23 mouse cellular contexts compared by ENCODE assay signal in genomic region chr9:113263636-113264035, GRCm38 (mm10).
DNase-seq lines count a peak whose midpoint lies in the region; ATAC-seq and TF ChIP-seq lines count a peak whose summit lies in the region.
"Had no signal": no experiment of that assay in that cellular context is flagged by ENCODE, and none has a peak within 500 bp of the region (broad histone marks: within the 10 kb centered on the region; RNA-seq: fewer than 3 reads in every experiment).

No protein-coding gene starts in this region.

- 90% methylated on average over 6 of the region's 6 CpGs for WGBS in midbrain, postnatal 0 days
- 75% methylated on average over 6 of the region's 6 CpGs for WGBS in intestine, embryonic 15.5 days

- TF ChIP-seq CTCF in midbrain, postnatal 0 days (IDR thresholded peaks at IDR 0.05): no peak

- 0 out of 2 replicates have a peak, but pooled peaks cover 3% of the 10 kb centered on the region for H3K9me3 ChIP-seq in midbrain, postnatal 0 days (ENCODE audit: low read length)
- H3K9me3 ChIP-seq in intestine, embryonic 15.5 days: no peaks in the 10 kb centered on the region
- H3K9me3 ChIP-seq: limb, embryonic 13.5 days; liver, embryonic 15.5 days had no signal

- no peaks in the 10 kb centered on the region for H3K4me1 ChIP-seq in midbrain, postnatal 0 days (ENCODE audit: insufficient read depth, low read length)
- no peaks in the 10 kb centered on the region for H3K4me1 ChIP-seq in intestine, embryonic 15.5 days (replicated peaks)
- H3K4me1 ChIP-seq: embryonic facial prominence, embryonic 13.5 days; heart, embryonic 13.5 days; limb, embryonic 13.5 days; liver, embryonic 15.5 days; megakaryocyte, embryonic 14.5 days had no signal

- intact Hi-C loops in left cerebral cortex, postnatal 25 days (cut with DNase I): loop anchor here (1.0 to 5.0 kb wide), 6 partner anchors 15 to 369 kb away; no protein-coding TSS in a partner anchor

- no peak overlapping the region for H3K4me2 ChIP-seq in midbrain, postnatal 0 days (ENCODE audit: low read depth, low read length, poor library complexity, severe bottlenecking)
- H3K4me2 ChIP-seq in intestine, embryonic 15.5 days (replicated peaks): no peak overlapping the region
- H3K4me2 ChIP-seq: embryonic facial prominence, embryonic 13.5 days; heart, embryonic 13.5 days; limb, embryonic 13.5 days; liver, embryonic 15.5 days had no signal

- H3K27me3 ChIP-seq in midbrain, postnatal 0 days (ENCODE audit: insufficient read depth, low read length): no peaks in the 10 kb centered on the region
- H3K27me3 ChIP-seq in intestine, embryonic 15.5 days (replicated peaks): no peaks in the 10 kb centered on the region
- H3K27me3 ChIP-seq: embryonic facial prominence, embryonic 13.5 days; heart, embryonic 13.5 days; limb, embryonic 13.5 days; liver, embryonic 15.5 days; megakaryocyte, embryonic 14.5 days had no signal

- no peak overlapping the region for H3K9ac ChIP-seq in midbrain, postnatal 0 days (replicated peaks; ENCODE audit: low read length, poor library complexity, severe bottlenecking)
- H3K9ac ChIP-seq in intestine, embryonic 15.5 days: no peak overlapping the region
- H3K9ac ChIP-seq: embryonic facial prominence, embryonic 13.5 days; heart, embryonic 13.5 days; limb, embryonic 13.5 days; liver, embryonic 15.5 days had no signal

- H3K36me3 ChIP-seq in midbrain, postnatal 0 days (ENCODE audit: insufficient read depth, low read length): no peaks in the 10 kb centered on the region
- no peaks in the 10 kb centered on the region for H3K36me3 ChIP-seq in intestine, embryonic 15.5 days
- H3K36me3 ChIP-seq: embryonic facial prominence, embryonic 13.5 days; heart, embryonic 13.5 days; limb, embryonic 13.5 days; liver, embryonic 15.5 days had no signal

- ATAC-seq in midbrain, postnatal 0 days (ENCODE audit: low FRiP score): no peak
- no peak for ATAC-seq in intestine, embryonic 15.5 days
- ATAC-seq: forebrain, embryonic 16.5 days; hindbrain, postnatal 0 days; lung, postnatal 0 days; midbrain, embryonic 16.5 days had no signal

- peak; percentile 45 to 48 for DNase-seq in layer of hippocampus, adult 8-10 months (ENCODE audit: low spot score in 2 of 2)
- no peak for DNase-seq in layer of hippocampus, postnatal 10 days (ENCODE audit: low spot score in 2 of 2)
- DNase-seq in frontal cortex, postnatal 36 days (ENCODE audit: low spot score in 2 of 2): peak; percentile 83 to 87
- DNase-seq in left cerebral cortex, postnatal 25 days (ENCODE audit: low spot score in 2 of 2): peak; percentile 74 to 97
- no peak for DNase-seq in cerebellum, adult 11 months
- DNase-seq in midbrain, postnatal 0 days (ENCODE audit: low spot score): no peak
- DNase-seq: adrenal gland, postnatal 10 days; B cell, adult 2 months; cerebellum, adult 2 months; gastrocnemius, postnatal 25 days; heart, postnatal 4 days; kidney, adult 18-20 months; kidney, postnatal 25 days had no signal

- no peak overlapping the region for H3K4me3 ChIP-seq in midbrain, postnatal 0 days (ENCODE audit: low read depth, low read length)
- no peak overlapping the region for H3K4me3 ChIP-seq in intestine, embryonic 15.5 days (replicated peaks)
- H3K4me3 ChIP-seq: embryonic facial prominence, embryonic 13.5 days; heart, embryonic 13.5 days; limb, embryonic 13.5 days; liver, embryonic 15.5 days; megakaryocyte, embryonic 14.5 days had no signal

- H3K27ac ChIP-seq in midbrain, postnatal 0 days (ENCODE audit: low read depth, low read length): no peak overlapping the region
- no peak overlapping the region for H3K27ac ChIP-seq in intestine, embryonic 15.5 days
- H3K27ac ChIP-seq: embryonic facial prominence, embryonic 13.5 days; heart, embryonic 13.5 days; hindbrain, postnatal 0 days; limb, embryonic 13.5 days; liver, embryonic 15.5 days had no signal

Comparison
In these comparisons a context has a peak if more than half of its experiments do, and no peak if none do; other contexts are left out.
1. DNase-seq: peak in layer of hippocampus, adult 8-10 months (2 of 2), frontal cortex, postnatal 36 days (2 of 2) and left cerebral cortex, postnatal 25 days (2 of 2); none in layer of hippocampus, postnatal 10 days (0 of 2), cerebellum, adult 11 months (single experiment) and midbrain, postnatal 0 days (single experiment).